Mouse (Mus musculus) kidney, embryonic 14.5 days (tissue): ENCODE measurements around the gene Il12rb1. TPM values are rescaled to one million over a fixed set of nuclear protein-coding genes. Genes with fewer than 3 reads are reported as not detected.
A peak's percentile ranks its signal among the peaks of the same experiment; 100 is the strongest.

ENCODE experiments used
- ATAC-seq: fragments of 200-750 bp; cut with Nextera tagmentation; 2 replicates; pipeline ENCODE4 v1.8.0; 2017; ENCODE audit warnings: moderate number of reproducible peaks, mild to moderate bottlenecking, moderate TSS enrichment, moderate library complexity; ENCODE audit not compliant: low FRiP score, low TSS enrichment
- H3K27ac ChIP-seq: fragments of 300-500 bp; sonication (generic); 2 replicates; pipeline ENCODE4 v1.5.1; 2014; ENCODE audit warnings: low read depth, mild to moderate bottlenecking, low read length, moderate library complexity, mixed read lengths
- H3K27me3 ChIP-seq: fragments of 300-500 bp; sonication (generic); 2 replicates; pipeline ENCODE4 v1.6.1; 2014; ENCODE audit warnings: mild to moderate bottlenecking, low read length; ENCODE audit not compliant: control insufficient read depth, insufficient read depth
- H3K36me3 ChIP-seq: fragments of 300-500 bp; sonication (generic); 2 replicates; pipeline ENCODE4 v1.6.1; 2014; ENCODE audit warnings: low read length, mixed read lengths; ENCODE audit not compliant: control insufficient read depth, insufficient read depth
- H3K4me1 ChIP-seq: fragments of 300-500 bp; sonication (generic); 2 replicates; pipeline ENCODE4 v1.6.1; 2014; ENCODE audit warnings: low read length, mixed read lengths; ENCODE audit not compliant: control insufficient read depth, insufficient read depth
- H3K4me2 ChIP-seq: fragments of 300-500 bp; sonication (generic); replicated peaks from 2 replicates; pipeline ENCODE4 v1.6.1; 2014; ENCODE audit warnings: low read depth, mild to moderate bottlenecking, low read length
- H3K4me3 ChIP-seq: fragments of 300-500 bp; sonication (generic); 2 replicates; pipeline ENCODE4 v1.5.1; 2014; ENCODE audit warnings: mild to moderate bottlenecking, low read length
- H3K9ac ChIP-seq: fragments of 300-500 bp; sonication (generic); 2 replicates; pipeline ENCODE4 v1.6.1; 2014; ENCODE audit warnings: low read depth, mild to moderate bottlenecking, low read length, moderate library complexity
- H3K9me3 ChIP-seq: fragments of 300-500 bp; sonication (generic); 2 replicates; pipeline ENCODE4 v1.6.1; 2016; ENCODE audit warnings: low read length; ENCODE audit not compliant: control insufficient read depth
- WGBS: fragments of 180-500 bp; shearing (Covaris S2); extraction: QIAGEN DNeasy Blood & Tissue Kit; methylation state at CpG from one replicate; pipeline ENCODE4 v1.1.7; 2014; 5-methylcytosine and 5-hydroxymethylcytosine counted together
- polyA plus RNA-seq: library from polyadenylated mRNA; unstranded; fragments of >200 nt; fragmentation: Nextera tagmentation; extraction: Ambion mirVana; gene quantifications from 2 replicates; pipeline ENCODE4 v1.2.1, GENCODE M21; 2014

The Il12rb1 gene
- polyA plus RNA-seq, 1 experiment from 2014 or later = not detected

- WGBS = 15% methylated on average over 15 of the region's 15 CpGs
- no peak overlapping the region for H3K4me2 ChIP-seq
- no peaks in the 10 kb centered on the region for H3K9me3 ChIP-seq
- no peak for ATAC-seq
- H3K4me1 ChIP-seq = peaks cover 12% of the 10 kb centered on the region
- no peaks in the 10 kb centered on the region for H3K36me3 ChIP-seq
- H3K9ac ChIP-seq = no peak overlapping the region
- H3K4me3 ChIP-seq = no peak overlapping the region
- H3K27ac ChIP-seq = no peak overlapping the region
- peaks cover 56% of the 10 kb centered on the region for H3K27me3 ChIP-seq
These were observed 7.1 kb upstream of the Il12rb1 start for GRCm38 (mm10) chr8:70801156-70801555.

GRCm38 (mm10) chr8:70801830-70802229 is 6.4 kb upstream of the Il12rb1 start:
- Histone ChIP-seq H3K27ac (no peak overlapping the region), H3K9ac (no peak overlapping the region), H3K9me3 (no peaks in the 10 kb centered on the region), H3K4me2 (no peak overlapping the region), H3K27me3 (peaks cover 57% of the 10 kb centered on the region), H3K4me1 (peaks cover 12% of the 10 kb centered on the region), H3K36me3 (no peaks in the 10 kb centered on the region), H3K4me3 (no peak overlapping the region)
- WGBS = 82% methylated on average over 1 of the region's 1 CpGs
- ATAC-seq = no peak

- Histone ChIP-seq H3K4me2 (no peak overlapping the region), H3K27me3 (peaks cover 53% of the 10 kb centered on the region)
These were observed 5.3 kb upstream of the Il12rb1 start for GRCm38 (mm10) chr8:70802786-70803510.

GRCm38 (mm10) chr8:70803761-70804480 is 4.3 kb upstream of the Il12rb1 start:
- peak overlapping the region; percentile 90 for H3K4me2 ChIP-seq
- 0 out of 2 replicates have a peak, but pooled peaks have one; percentile 8 for ATAC-seq
- H3K9me3 ChIP-seq = no peaks in the 10 kb centered on the region
- 3% methylated on average over 38 of the region's 47 CpGs for WGBS
- peaks cover 44% of the 10 kb centered on the region for H3K27me3 ChIP-seq
- no peaks in the 10 kb centered on the region for H3K36me3 ChIP-seq
- peak overlapping the region; percentile 44; the same call in 1 of the 2 replicates for H3K9ac ChIP-seq
- peak overlapping the region; percentile 50 for H3K4me3 ChIP-seq
- no peak overlapping the region for H3K27ac ChIP-seq
- peaks cover 12% of the 10 kb centered on the region for H3K4me1 ChIP-seq

More at GRCm38 (mm10) chr8:70802786-70803510, 5.3 kb upstream of the Il12rb1 start:
- no peak overlapping the region for H3K27ac ChIP-seq
- WGBS = 67% methylated on average over 11 of the region's 11 CpGs
- no peaks in the 10 kb centered on the region for H3K9me3 ChIP-seq
- no peaks in the 10 kb centered on the region for H3K36me3 ChIP-seq
- no peak for ATAC-seq
- peaks cover 12% of the 10 kb centered on the region for H3K4me1 ChIP-seq
- H3K9ac ChIP-seq = no peak overlapping the region
- H3K4me3 ChIP-seq = no peak overlapping the region

DNA sequence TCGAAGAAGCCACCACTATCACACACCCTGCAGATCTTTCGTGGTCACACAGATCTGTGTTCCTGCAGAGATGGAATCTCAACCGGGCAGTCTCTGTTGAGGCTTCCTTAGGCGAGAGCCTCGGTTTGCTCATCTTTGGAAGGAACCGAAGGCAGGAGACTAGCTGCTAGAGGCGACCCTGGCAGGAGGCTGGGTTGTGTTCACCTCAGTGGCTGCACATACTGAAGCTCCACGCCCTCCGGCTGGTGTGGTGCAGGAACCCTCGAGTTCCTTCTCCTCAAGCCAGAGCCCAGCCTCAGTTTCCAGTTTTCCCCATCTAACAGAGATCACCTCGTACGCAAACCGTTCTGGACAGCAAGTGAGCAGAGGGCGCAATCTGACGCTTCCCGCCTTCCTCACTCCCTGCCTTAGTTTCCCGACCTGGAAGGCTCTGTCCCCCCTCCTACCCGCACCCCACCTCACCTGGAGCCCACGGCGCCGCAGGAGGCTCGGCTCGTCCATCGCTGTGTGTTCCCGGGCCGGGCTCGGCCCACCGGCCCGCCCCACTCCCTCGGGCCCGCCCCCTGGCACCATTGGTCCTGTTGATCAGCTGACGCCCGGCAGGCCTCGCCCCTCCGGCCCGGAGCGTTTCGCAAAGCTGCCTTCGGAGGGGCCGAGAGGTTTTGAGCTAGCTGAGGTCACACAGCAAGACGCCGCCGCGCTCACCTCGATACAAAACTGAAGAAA is 3.6 kb upstream of the Il12rb1 start, which contains the start of gene Mast3:
Gene Mast3, minus strand, starts transcription at position 574 of the 726 bp plus-strand sequence.
- peak within 1 kb of the TSS; percentile 90 for H3K4me2 ChIP-seq
- H3K36me3 ChIP-seq = no peaks in the 10 kb centered on the region
- no peaks in the 10 kb centered on the region for H3K9me3 ChIP-seq
- no peak within 1 kb of the TSS for H3K27ac ChIP-seq
- ATAC-seq = peak; percentile 90
- WGBS = 1% methylated on average over 45 of the region's 45 CpGs
- peak within 1 kb of the TSS; percentile 50 for H3K4me3 ChIP-seq
- peaks cover 12% of the 10 kb centered on the region for H3K4me1 ChIP-seq
- peaks cover 36% of the 10 kb centered on the region for H3K27me3 ChIP-seq
- H3K9ac ChIP-seq = peak within 1 kb of the TSS; percentile 44; the same call in 1 of the 2 replicates

DNA sequence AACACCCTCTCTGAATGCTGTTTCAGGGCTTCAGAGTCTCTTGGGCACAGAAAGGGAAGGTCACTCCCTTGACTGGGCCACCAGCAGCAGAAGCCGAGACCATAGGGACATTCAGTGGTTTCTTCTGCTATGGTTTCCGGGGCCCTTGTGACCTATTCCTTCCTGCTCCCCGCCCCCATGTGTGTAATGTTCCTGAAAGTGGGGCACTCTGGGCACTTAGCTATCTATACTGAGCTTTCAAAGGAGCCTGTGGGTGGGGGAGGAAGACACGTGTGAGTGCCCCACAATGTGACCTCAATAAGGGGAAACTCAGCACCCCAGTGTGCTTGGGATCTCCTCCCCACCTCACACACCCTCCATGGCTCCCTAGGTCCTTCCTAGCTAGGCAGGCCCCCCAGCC is 1.7 kb upstream of the Il12rb1 start:
- Histone ChIP-seq H3K9me3 (no peaks in the 10 kb centered on the region), H3K27ac (no peak overlapping the region), H3K9ac (no peak overlapping the region), H3K4me1 (peaks cover 12% of the 10 kb centered on the region), H3K4me3 (no peak overlapping the region), H3K27me3 (peaks cover 26% of the 10 kb centered on the region), H3K36me3 (no peaks in the 10 kb centered on the region), H3K4me2 (no peak overlapping the region)
- WGBS = 51% methylated on average over 4 of the region's 4 CpGs
- ATAC-seq = no peak

DNA sequence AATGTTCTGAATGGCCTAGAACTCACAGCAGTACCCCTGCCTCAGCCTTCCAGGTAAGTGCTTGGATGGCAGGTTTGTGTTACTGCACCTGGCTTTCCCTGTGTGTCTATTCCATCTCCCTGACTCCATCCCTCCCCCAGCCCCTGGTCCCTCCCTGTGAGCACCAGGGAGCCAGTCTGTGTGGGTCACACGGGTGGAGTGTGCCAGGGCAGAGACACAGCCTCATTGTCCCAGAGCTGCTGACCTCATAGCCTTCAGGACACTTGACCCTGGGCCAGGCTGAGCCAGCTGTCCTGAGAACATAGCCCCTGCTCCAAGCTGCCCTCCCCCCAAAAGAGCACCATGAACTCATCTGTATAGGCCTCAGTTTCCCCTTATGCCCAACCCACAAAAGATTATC is 945 bp upstream of the Il12rb1 start:
- Histone ChIP-seq H3K4me2 (no peak overlapping the region), H3K4me3 (no peak overlapping the region), H3K4me1 (peaks cover 15% of the 10 kb centered on the region), H3K9ac (no peak overlapping the region), H3K27ac (no peak overlapping the region), H3K9me3 (no peaks in the 10 kb centered on the region), H3K27me3 (peaks cover 26% of the 10 kb centered on the region), H3K36me3 (no peaks in the 10 kb centered on the region)
- ATAC-seq = no peak
- WGBS = 38% methylated on average over 1 of the region's 1 CpGs

- no peak for ATAC-seq
- H3K4me3 ChIP-seq = no peak overlapping the region
- H3K36me3 ChIP-seq = no peaks in the 10 kb centered on the region
- H3K9me3 ChIP-seq = no peaks in the 10 kb centered on the region
- H3K27me3 ChIP-seq = peaks cover 13% of the 10 kb centered on the region
- H3K27ac ChIP-seq = no peak overlapping the region
- H3K9ac ChIP-seq = no peak overlapping the region
- H3K4me2 ChIP-seq = no peak overlapping the region
- WGBS = 72% methylated on average over 8 of the region's 8 CpGs
- H3K4me1 ChIP-seq = peaks cover 9% of the 10 kb centered on the region
These were observed 879 bp downstream of the Il12rb1 start for GRCm38 (mm10) chr8:70808955-70809701.
